Mouse (Mus musculus) erythroblast, embryonic 14.5 days (primary cell): ENCODE data around the gene St3gal4.

ENCODE experiments used
- GATA1 ChIP-seq: IDR thresholded peaks from 2 replicates; pipeline ENCODE4 v1.6.1; 2012; ENCODE audit warnings: low read length, inconsistent platforms, mixed read lengths
- TAL1 ChIP-seq: IDR thresholded peaks from 3 replicates; pipeline ENCODE4 v1.6.1; 2012; ENCODE audit warnings: low read length, inconsistent platforms, mixed read lengths

DNA sequence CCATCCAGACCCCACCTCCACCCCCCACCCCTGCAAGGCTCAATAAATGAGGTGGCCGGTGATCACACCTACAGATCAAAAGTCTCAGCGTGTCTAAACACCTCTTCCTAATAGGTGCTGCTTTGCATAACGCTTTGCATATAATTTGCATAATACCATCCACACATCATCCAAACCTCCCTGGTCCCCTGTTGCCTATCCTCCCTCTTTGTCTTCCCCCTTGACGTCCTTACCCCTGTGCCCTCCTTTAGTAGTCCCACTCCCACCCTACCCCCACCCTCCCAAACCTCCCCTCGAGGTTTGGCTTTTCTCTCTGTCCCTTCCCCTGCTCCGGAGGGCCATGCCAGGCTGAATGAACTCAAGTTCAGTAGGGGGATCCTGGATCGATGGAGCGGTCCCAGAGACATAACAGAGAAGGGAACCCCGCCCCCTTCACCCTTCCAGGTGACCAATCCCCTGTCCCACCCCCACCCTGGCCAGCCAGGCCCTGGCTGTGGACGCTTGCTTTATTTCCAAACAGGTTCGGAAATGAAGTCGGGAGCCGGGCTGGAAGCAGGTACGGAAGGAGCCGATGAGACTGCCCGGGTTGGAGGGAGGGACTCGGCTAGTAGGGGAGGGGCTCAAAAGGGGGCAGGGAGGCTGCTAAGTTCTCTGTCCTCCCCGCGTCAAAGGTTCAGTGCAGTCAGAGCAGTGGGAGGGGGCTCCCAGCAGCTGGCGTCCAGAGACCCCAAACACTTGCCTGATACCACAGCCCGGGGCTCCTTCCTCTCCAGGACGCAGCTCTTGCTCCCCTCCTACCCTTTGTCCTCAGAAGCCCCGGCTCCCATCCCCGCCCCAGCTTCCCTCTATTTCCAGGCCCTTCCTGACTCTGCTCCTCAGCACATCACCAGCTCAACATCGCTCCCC, 94.2 kb downstream of the St3gal4 start:
- TF ChIP-seq TAL1 (no peak), GATA1 (no peak)
